Mouse (Mus musculus) myocyte (in vitro differentiated cells): Measurements from ENCODE around the gene Bcl2.

Experiments
- CEBPB ChIP-seq: IDR thresholded peaks from 2 replicates; pipeline ENCODE4 v1.6.1; 2011; ENCODE audit warnings: mild to moderate bottlenecking, moderate library complexity; ENCODE audit not compliant: poor library complexity, insufficient read depth, severe bottlenecking
- E2F4 ChIP-seq: IDR thresholded peaks from one replicate; pipeline ENCODE4 v1.6.1; 2011; ENCODE audit warnings: mild to moderate bottlenecking, control low read depth, moderate library complexity; ENCODE audit not compliant: insufficient read depth
- MAX ChIP-seq: IDR thresholded peaks from one replicate; pipeline ENCODE4 v1.6.1; 2011; ENCODE audit warnings: low read depth, mild to moderate bottlenecking, control low read depth
- MYOD1 ChIP-seq, 3 experiments: IDR thresholded peaks; one replicate each; pipeline ENCODE4 v1.6.1; 2011; ENCODE audit warnings: control low read depth in 2 of 3, low read depth in 2 of 3, mild to moderate bottlenecking in 2 of 3, moderate library complexity in 1 of 3; ENCODE audit not compliant: insufficient read length in 2 of 3, control insufficient read depth in 1 of 3
- MYOG ChIP-seq, 3 experiments: IDR thresholded peaks; one replicate each; pipeline ENCODE4 v1.6.1; 2011; ENCODE audit warnings: control low read depth in 2 of 3, low read depth in 2 of 3, mild to moderate bottlenecking in 2 of 3; ENCODE audit not compliant: insufficient read length in 2 of 3, control insufficient read depth in 1 of 3, insufficient read depth in 1 of 3
- POLR2A ChIP-seq: IDR thresholded peaks from one replicate; pipeline ENCODE4 v1.6.1; 2011; ENCODE audit warnings: low read depth, mild to moderate bottlenecking, control low read depth, moderate library complexity; ENCODE audit not compliant: insufficient read length
- POLR2AphosphoS2 ChIP-seq: IDR thresholded peaks from one replicate; pipeline ENCODE4 v1.6.1; 2011; ENCODE audit warnings: low read depth, control low read depth; ENCODE audit not compliant: insufficient read length
- REST ChIP-seq: IDR thresholded peaks from one replicate; pipeline ENCODE4 v1.6.1; 2011; ENCODE audit warnings: mild to moderate bottlenecking, control low read depth, moderate library complexity; ENCODE audit not compliant: insufficient read depth, insufficient read length
- TCF12 ChIP-seq: IDR thresholded peaks from one replicate; pipeline ENCODE4 v1.6.1; 2011; ENCODE audit warnings: mild to moderate bottlenecking, control low read depth; ENCODE audit not compliant: poor library complexity, insufficient read depth, severe bottlenecking
- USF1 ChIP-seq: IDR thresholded peaks from one replicate; pipeline ENCODE4 v1.6.1; 2011; ENCODE audit warnings: low read depth, mild to moderate bottlenecking, control low read depth, moderate library complexity

- no peak for TF ChIP-seq MYOG (IDR thresholded peaks at IDR 0.05; ENCODE audit: control insufficient read depth in 1 of 3, insufficient read depth in 1 of 3, insufficient read length in 2 of 3, low read depth in 2 of 3)
- no peak for TF ChIP-seq USF1
- TF ChIP-seq MAX: no peak
- no peak for TF ChIP-seq POLR2A
- TF ChIP-seq REST: no peak
- no peak for TF ChIP-seq MYOD1 (IDR thresholded peaks at IDR 0.05; ENCODE audit: control insufficient read depth in 1 of 3, insufficient read length in 2 of 3, low read depth in 2 of 3)
- TF ChIP-seq CEBPB: no peak
- TF ChIP-seq TCF12: no peak
- no peak for TF ChIP-seq E2F4
- no peak for TF ChIP-seq POLR2AphosphoS2
Measured at GRCm38 (mm10) chr1:106606951-106607350, 107.1 kb downstream of the Bcl2 start.
